Mouse (Mus musculus) olfactory bulb, adult 2 months (tissue): ENCODE measurements around the gene Mcrs1.

Experiments used
- CTCF ChIP-seq: fragments of 200-500 bp; IDR thresholded peaks from 2 replicates; pipeline ENCODE4 v1.5.1; 2012; ENCODE audit warnings: low read depth, mild to moderate bottlenecking, low read length, moderate library complexity; ENCODE audit not compliant: insufficient read depth
- POLR2A ChIP-seq: fragments of 200-500 bp; IDR thresholded peaks from 2 replicates; pipeline ENCODE4 v1.6.1; 2012; ENCODE audit warnings: mild to moderate bottlenecking, low read depth, low read length, moderate library complexity; ENCODE audit not compliant: insufficient read depth

DNA sequence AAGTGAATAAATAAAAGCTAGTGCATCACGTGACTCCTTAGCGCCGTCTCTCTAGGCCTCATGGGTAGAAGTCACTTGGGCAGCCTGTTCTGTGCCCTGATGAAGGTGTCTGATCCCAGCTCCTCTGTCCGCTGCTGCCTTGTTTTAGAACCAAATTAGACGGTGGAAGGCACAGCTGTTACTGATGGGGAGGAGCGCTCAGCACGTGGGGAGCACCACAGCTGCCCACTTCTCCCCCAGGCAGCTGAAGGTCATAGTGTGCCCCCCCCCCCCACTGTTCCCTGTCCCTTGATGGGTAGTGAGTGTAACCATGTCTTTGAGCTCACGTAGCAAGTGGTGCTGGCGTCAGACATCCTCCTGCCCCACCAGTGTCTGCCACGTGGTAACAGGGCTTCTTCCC lies 38.6 kb downstream of the Mcrs1 start:
- TF ChIP-seq CTCF, result no peak
- no peak for TF ChIP-seq POLR2A
